In genomic region chr13:23551931-23552914, GRCm38 (mm10) we compare ENCODE assay signal across 8 mouse cellular contexts. TPM values are rescaled to one million over a fixed set of nuclear protein-coding genes. Genes with fewer than 3 reads are reported as not detected.
DNase-seq lines count a peak whose midpoint lies in the region; ATAC-seq lines count a peak whose summit lies in the region.

No protein-coding gene starts in this region.

- H3K4me2 ChIP-seq in liver, embryonic 11.5 days = peak overlapping the region; percentile 72
- H3K4me2 ChIP-seq in embryonic facial prominence, embryonic 13.5 days = peak overlapping the region; percentile 72
- H3K4me2 ChIP-seq in intestine, embryonic 14.5 days (ENCODE audit: low read length) = peak overlapping the region; percentile 72
- peak overlapping the region; percentile 65 for H3K4me2 ChIP-seq in neural tube, embryonic 12.5 days (replicated peaks)

- 0 out of 2 replicates have a peak, but pooled peaks cover 13% of the 10 kb centered on the region for H3K4me1 ChIP-seq in liver, embryonic 11.5 days (replicated peaks; ENCODE audit: control insufficient read depth, insufficient read depth, low read length)
- H3K4me1 ChIP-seq in embryonic facial prominence, embryonic 13.5 days = peaks cover 20% of the 10 kb centered on the region
- peaks cover 16% of the 10 kb centered on the region for H3K4me1 ChIP-seq in intestine, embryonic 14.5 days (replicated peaks; ENCODE audit: control insufficient read depth, insufficient read depth, low read length)
- H3K4me1 ChIP-seq in neural tube, embryonic 12.5 days = peaks cover 12% of the 10 kb centered on the region; the same call in 1 of the 2 replicates

- H3K9ac ChIP-seq in liver, embryonic 11.5 days (ENCODE audit: low read depth, low read length) = peak overlapping the region; percentile 61
- peak overlapping the region; percentile 71; the same call in 1 of the 2 replicates for H3K9ac ChIP-seq in embryonic facial prominence, embryonic 13.5 days
- H3K9ac ChIP-seq in intestine, embryonic 14.5 days (ENCODE audit: low read length) = peak overlapping the region; percentile 71
- H3K9ac ChIP-seq in neural tube, embryonic 12.5 days = 0 out of 2 replicates have a peak overlapping the region, but pooled peaks have one; percentile 53

- H3K27ac ChIP-seq in liver, embryonic 11.5 days (ENCODE audit: low read depth, low read length) = peak overlapping the region; percentile 99
- H3K27ac ChIP-seq in embryonic facial prominence, embryonic 13.5 days = peak overlapping the region; percentile 94
- H3K27ac ChIP-seq in intestine, embryonic 14.5 days (ENCODE audit: low read depth) = peak overlapping the region; percentile 94
- no peak overlapping the region; the same call in 1 of the 2 replicates for H3K27ac ChIP-seq in neural tube, embryonic 12.5 days

- no peaks in the 10 kb centered on the region for H3K9me3 ChIP-seq in liver, embryonic 11.5 days (ENCODE audit: control insufficient read depth, low read length)
- no peaks in the 10 kb centered on the region for H3K9me3 ChIP-seq in embryonic facial prominence, embryonic 13.5 days
- H3K9me3 ChIP-seq in intestine, embryonic 14.5 days (ENCODE audit: control insufficient read depth, low read length) = no peaks in the 10 kb centered on the region
- no peaks in the 10 kb centered on the region for H3K9me3 ChIP-seq in neural tube, embryonic 12.5 days

- H3K36me3 ChIP-seq in liver, embryonic 11.5 days (ENCODE audit: control insufficient read depth, insufficient read depth, low read length) = no peaks in the 10 kb centered on the region
- H3K36me3 ChIP-seq in embryonic facial prominence, embryonic 13.5 days = no peaks in the 10 kb centered on the region
- no peaks in the 10 kb centered on the region for H3K36me3 ChIP-seq in intestine, embryonic 14.5 days (ENCODE audit: control insufficient read depth, insufficient read depth, low read length)
- no peaks in the 10 kb centered on the region for H3K36me3 ChIP-seq in neural tube, embryonic 12.5 days

- DNase-seq in liver, embryonic 11.5 days (ENCODE audit: low spot score) = no peak
- DNase-seq in liver = no peak
- DNase-seq in intestine, embryonic 14.5 days (ENCODE audit: low spot score) = no peak
- no peak for DNase-seq in cerebellum, postnatal 25 days
- no peak for DNase-seq in spleen, postnatal 14 days (ENCODE audit: low spot score in 2 of 2)
- DNase-seq in adrenal gland, postnatal 36 days = no peak

- ATAC-seq in liver, embryonic 11.5 days (replicated peaks; ENCODE audit: low FRiP score) = no peak
- no peak for ATAC-seq in embryonic facial prominence, embryonic 13.5 days (ENCODE audit: insufficient number of reproducible peaks, insufficient read depth, low FRiP score, low TSS enrichment, low read depth)
- ATAC-seq in intestine, embryonic 14.5 days (replicated peaks; ENCODE audit: low FRiP score, low TSS enrichment, low read depth) = no peak
- no peak for ATAC-seq in neural tube, embryonic 12.5 days (ENCODE audit: low FRiP score, low read depth)

- H3K27me3 ChIP-seq in liver, embryonic 11.5 days (replicated peaks; ENCODE audit: control insufficient read depth, insufficient read depth, low read length) = no peaks in the 10 kb centered on the region
- H3K27me3 ChIP-seq in embryonic facial prominence, embryonic 13.5 days = no peaks in the 10 kb centered on the region
- H3K27me3 ChIP-seq in intestine, embryonic 14.5 days (replicated peaks; ENCODE audit: control insufficient read depth, insufficient read depth, low read length) = no peaks in the 10 kb centered on the region
- no peaks in the 10 kb centered on the region for H3K27me3 ChIP-seq in neural tube, embryonic 12.5 days (replicated peaks)

- peak overlapping the region; percentile 46 for H3K4me3 ChIP-seq in liver, embryonic 11.5 days (ENCODE audit: low read depth, low read length)
- peak overlapping the region; percentile 48 for H3K4me3 ChIP-seq in embryonic facial prominence, embryonic 13.5 days
- peak overlapping the region; percentile 17; the same call in 1 of the 2 replicates for H3K4me3 ChIP-seq in intestine, embryonic 14.5 days (ENCODE audit: low read depth, low read length)
- peak overlapping the region; percentile 41; the same call in 1 of the 2 replicates for H3K4me3 ChIP-seq in neural tube, embryonic 12.5 days

- 42% methylated on average over 8 of the region's 8 CpGs for WGBS in liver, embryonic 11.5 days
- WGBS in embryonic facial prominence, embryonic 13.5 days = 52% methylated on average over 8 of the region's 8 CpGs
- WGBS in intestine, embryonic 14.5 days = 49% methylated on average over 8 of the region's 8 CpGs
- 54% methylated on average over 8 of the region's 8 CpGs for WGBS in neural tube, embryonic 12.5 days

RNA-seq across cellular contexts. Expression of gene Hist1h4f, which starts 0.8 kb away (rescaled TPM):
- polyA plus RNA-seq in liver, embryonic 11.5 days (2014; fragmentation: Nextera tagmentation; extraction: Ambion mirVana) = 0.66 and 1.4 TPM in 2 replicates
- 2.9 TPM in 1 of 2 replicates, not detected in the other for polyA plus RNA-seq in embryonic facial prominence, embryonic 13.5 days (2015; fragmentation: Nextera tagmentation; extraction: Ambion mirVana)
- polyA plus RNA-seq in intestine, embryonic 14.5 days (2014; fragmentation: Nextera tagmentation; extraction: Ambion mirVana) = 1.3 and 1.4 TPM in 2 replicates
- polyA plus RNA-seq in neural tube, embryonic 12.5 days (2016; fragmentation: Nextera tagmentation; extraction: Ambion mirVana) = 0.79 and 1.00 TPM in 2 replicates
- 100 to 1,000 TPM; 112 to 118 TPM for total RNA-seq in adrenal gland, postnatal 36 days (2021)

RNA-seq across cellular contexts. Expression of gene Hist1h1d, which starts 0.8 kb away (rescaled TPM):
- 0.68 and 0.82 TPM in 2 replicates for polyA plus RNA-seq in liver, embryonic 11.5 days (2014; fragmentation: Nextera tagmentation; extraction: Ambion mirVana)
- 0.52 and 0.61 TPM in 2 replicates for polyA plus RNA-seq in embryonic facial prominence, embryonic 13.5 days (2015; fragmentation: Nextera tagmentation; extraction: Ambion mirVana)
- 0.64 and 0.90 TPM in 2 replicates for polyA plus RNA-seq in intestine, embryonic 14.5 days (2014; fragmentation: Nextera tagmentation; extraction: Ambion mirVana)
- polyA plus RNA-seq in neural tube, embryonic 12.5 days (2016; fragmentation: Nextera tagmentation; extraction: Ambion mirVana) = 0.30 and 0.37 TPM in 2 replicates
- total RNA-seq in adrenal gland, postnatal 36 days (2021) = 1 to 10 TPM; 4.5 to 4.9 TPM

RNA-seq across cellular contexts. Expression of gene Hist1h3f, which starts 8.4 kb away (rescaled TPM):
- polyA plus RNA-seq in liver, embryonic 11.5 days (2014; fragmentation: Nextera tagmentation; extraction: Ambion mirVana) = 0.42 and 0.62 TPM in 2 replicates
- polyA plus RNA-seq in embryonic facial prominence, embryonic 13.5 days (2015; fragmentation: Nextera tagmentation; extraction: Ambion mirVana) = 1.2 and 1.3 TPM in 2 replicates
- 1.1 and 1.2 TPM in 2 replicates for polyA plus RNA-seq in intestine, embryonic 14.5 days (2014; fragmentation: Nextera tagmentation; extraction: Ambion mirVana)
- 0.60 and 0.63 TPM in 2 replicates for polyA plus RNA-seq in neural tube, embryonic 12.5 days (2016; fragmentation: Nextera tagmentation; extraction: Ambion mirVana)
- 10 to 100 TPM; 23.4 to 24.4 TPM for total RNA-seq in adrenal gland, postnatal 36 days (2021)

RNA-seq across cellular contexts. Expression of gene Hist1h2bh, which starts 9.0 kb away (rescaled TPM):
- 1.6 and 1.7 TPM in 2 replicates for polyA plus RNA-seq in liver, embryonic 11.5 days (2014; fragmentation: Nextera tagmentation; extraction: Ambion mirVana)
- 0.98 and 1.4 TPM in 2 replicates for polyA plus RNA-seq in embryonic facial prominence, embryonic 13.5 days (2015; fragmentation: Nextera tagmentation; extraction: Ambion mirVana)
- 0.47 and 1.1 TPM in 2 replicates for polyA plus RNA-seq in intestine, embryonic 14.5 days (2014; fragmentation: Nextera tagmentation; extraction: Ambion mirVana)
- polyA plus RNA-seq in neural tube, embryonic 12.5 days (2016; fragmentation: Nextera tagmentation; extraction: Ambion mirVana) = 0.63 TPM in 2 replicates
- total RNA-seq in adrenal gland, postnatal 36 days (2021) = 1 to 10 TPM; 4.2 to 4.7 TPM

RNA-seq across cellular contexts. Expression of gene Hist1h3e, which starts 9.9 kb away (rescaled TPM):
- polyA plus RNA-seq in liver, embryonic 11.5 days (2014; fragmentation: Nextera tagmentation; extraction: Ambion mirVana) = 3.5 and 5.6 TPM in 2 replicates
- 5.8 and 8.7 TPM in 2 replicates for polyA plus RNA-seq in embryonic facial prominence, embryonic 13.5 days (2015; fragmentation: Nextera tagmentation; extraction: Ambion mirVana)
- polyA plus RNA-seq in intestine, embryonic 14.5 days (2014; fragmentation: Nextera tagmentation; extraction: Ambion mirVana) = 9.3 and 9.7 TPM in 2 replicates
- polyA plus RNA-seq in neural tube, embryonic 12.5 days (2016; fragmentation: Nextera tagmentation; extraction: Ambion mirVana) = 5.1 and 7.4 TPM in 2 replicates
- 10 to 100 TPM; 56.1 to 72.9 TPM for total RNA-seq in adrenal gland, postnatal 36 days (2021)
